Comparison of ENCODE assay signal across 25 mouse cellular contexts in the genomic region with DNA sequence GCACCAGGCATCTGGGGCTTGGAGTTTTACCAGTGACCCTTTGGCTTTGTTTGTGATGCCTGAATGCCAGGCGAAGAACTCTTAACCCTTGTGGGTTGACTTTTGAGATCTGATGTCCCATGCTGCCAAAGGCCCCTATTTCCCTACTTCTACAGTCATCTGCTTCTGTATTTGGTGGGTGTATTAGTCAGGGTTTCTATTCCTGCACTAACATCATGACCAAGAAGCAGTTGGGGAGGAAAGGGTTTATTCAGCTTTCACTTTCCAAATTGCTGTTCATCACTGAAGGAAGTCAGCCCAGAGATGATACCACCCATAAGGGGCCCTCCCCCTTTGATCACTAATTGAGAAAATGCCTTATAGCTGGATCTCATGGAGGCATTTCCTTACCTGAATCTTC.
DNase-seq lines count a peak whose midpoint lies in the region; ATAC-seq and TF ChIP-seq lines count a peak whose summit lies in the region.
"Had no signal": no experiment of that assay in that cellular context is flagged by ENCODE, and none has a peak within 500 bp of the region (broad histone marks: within the 10 kb centered on the region; RNA-seq: fewer than 3 reads in every experiment).

No protein-coding gene starts in this region.

- ATAC-seq in activated CD4-positive, CD25-positive, alpha-beta regulatory T cell, adult 4 months = peak; percentile 84
- ATAC-seq: forebrain, embryonic 15.5 days; intestine, embryonic 16.5 days; Patski had no signal

- DNase-seq in A20 (ENCODE audit: low read depth, low spot score) = peak; percentile 68
- peak; percentile 28 for DNase-seq in CD4-positive, CD25-positive, alpha-beta regulatory T cell, adult 2 months (ENCODE audit: low read depth, low spot score)
- no peak for DNase-seq in spleen, adult 12 weeks (ENCODE audit: low spot score)
- no peak for DNase-seq in left cerebral cortex, adult 2 months (ENCODE audit: extremely low spot score in 1 of 2, low spot score in 2 of 2)
- DNase-seq in testis, postnatal 10 days (ENCODE audit: low spot score) = no peak
- DNase-seq: adrenal gland, adult 2 months; adrenal gland, postnatal 14 days; cerebellum, adult 11 months; cerebellum, adult 2 months; cerebellum, adult 9-11 months; cerebellum, postnatal 25 days; gastrocnemius, postnatal 25 days; heart, adult 2 months; kidney, adult 18-20 months had no signal

- intact Hi-C loops in left cerebral cortex, adult 2 months (cut with DNase I) = no loop called here

- H3K27ac ChIP-seq in left cerebral cortex, adult 2 months = no peak overlapping the region
- H3K27ac ChIP-seq: embryonic facial prominence, embryonic 12.5 days; embryonic facial prominence, embryonic 15.5 days; forebrain, embryonic 12.5 days; forebrain, embryonic 15.5 days; heart, adult 2 months; heart, embryonic 10.5 days; heart, embryonic 13.5 days; hindbrain, embryonic 12.5 days; hindbrain, embryonic 15.5 days had no signal

- no peak for TF ChIP-seq CTCF in left cerebral cortex, adult 2 months (IDR thresholded peaks at IDR 0.05)

- H3K4me3 ChIP-seq in left cerebral cortex, adult 2 months = no peak overlapping the region
- H3K4me3 ChIP-seq: embryonic facial prominence, embryonic 12.5 days; embryonic facial prominence, embryonic 15.5 days; forebrain, embryonic 12.5 days; forebrain, embryonic 15.5 days; heart, adult 2 months; heart, embryonic 10.5 days; heart, embryonic 13.5 days; hindbrain, embryonic 12.5 days; hindbrain, embryonic 15.5 days had no signal

Comparison
In these comparisons a context has a peak if more than half of its experiments do, and no peak if none do; other contexts are left out.
1. DNase-seq: peak in A20 (single experiment) and CD4-positive, CD25-positive, alpha-beta regulatory T cell, adult 2 months (single experiment); none in spleen, adult 12 weeks (single experiment), left cerebral cortex, adult 2 months (0 of 2) and testis, postnatal 10 days (single experiment).